Mouse (Mus musculus): ENCODE measurements around the gene Usp54. TPM values are rescaled to one million over a fixed set of nuclear protein-coding genes. Genes with fewer than 3 reads are reported as not detected.

Gene Usp54
- polyA plus RNA-seq, 1 experiment from 2014 or later, result 9.1 TPM

GRCm38 (mm10) chr14:20664436-20664835, 23.6 kb upstream of the Usp54 start:
- WGBS, result 41% methylated on average over 3 of the region's 3 CpGs
- Histone ChIP-seq H3K4me1 (peaks cover 41% of the 10 kb centered on the region), H3K4me3 (peak overlapping the region; percentile 71), H3K36me3 (no peaks in the 10 kb centered on the region), H3K9ac (peak overlapping the region; percentile 43; the same call in 1 of the 2 replicates), H3K27me3 (peaks cover 21% of the 10 kb centered on the region), H3K4me2 (replicated peaks) (peak overlapping the region; percentile 41), H3K27ac (peak overlapping the region; percentile 79), H3K9me3 (no peaks in the 10 kb centered on the region)
- ATAC-seq (ENCODE audit: low FRiP score, low read depth), result peak; percentile 39

- peak overlapping the region; percentile 41 for H3K4me2 ChIP-seq (replicated peaks)
- ATAC-seq (ENCODE audit: low FRiP score, low read depth), result no peak
- H3K4me1 ChIP-seq, result peaks cover 41% of the 10 kb centered on the region
- H3K36me3 ChIP-seq, result no peaks in the 10 kb centered on the region
- WGBS, result 58% methylated on average over 2 of the region's 2 CpGs
- peaks cover 16% of the 10 kb centered on the region for H3K27me3 ChIP-seq
- peak overlapping the region; percentile 71 for H3K4me3 ChIP-seq
- H3K9ac ChIP-seq, result peak overlapping the region; percentile 31
- H3K27ac ChIP-seq, result peak overlapping the region; percentile 79; the same call in 1 of the 2 replicates
- H3K9me3 ChIP-seq, result no peaks in the 10 kb centered on the region
Observed at GRCm38 (mm10) chr14:20663601-20664000, 22.7 kb upstream of the Usp54 start.

GRCm38 (mm10) chr14:20662740-20663139, 21.9 kb upstream of the Usp54 start:
- peak overlapping the region; percentile 83; the same call in 1 of the 2 replicates for H3K9ac ChIP-seq
- H3K4me1 ChIP-seq, result peaks cover 41% of the 10 kb centered on the region
- H3K4me2 ChIP-seq (replicated peaks), result peak overlapping the region; percentile 86
- no peaks in the 10 kb centered on the region for H3K36me3 ChIP-seq
- no peak overlapping the region for H3K27ac ChIP-seq
- no peaks in the 10 kb centered on the region for H3K9me3 ChIP-seq
- H3K27me3 ChIP-seq, result peaks cover 8% of the 10 kb centered on the region; the same call in 1 of the 2 replicates
- WGBS, result 83% methylated on average over 3 of the region's 3 CpGs
- no peak for ATAC-seq (ENCODE audit: low FRiP score, low read depth)
- H3K4me3 ChIP-seq, result peak overlapping the region; percentile 71

- H3K4me1 ChIP-seq, result peaks cover 41% of the 10 kb centered on the region
- peaks cover 8% of the 10 kb centered on the region; the same call in 1 of the 2 replicates for H3K27me3 ChIP-seq
- 7% methylated on average over 16 of the region's 19 CpGs for WGBS
- no peaks in the 10 kb centered on the region for H3K9me3 ChIP-seq
- peak overlapping the region; percentile 86 for H3K4me2 ChIP-seq (replicated peaks)
- peak overlapping the region; percentile 83 for H3K9ac ChIP-seq
- H3K27ac ChIP-seq, result peak overlapping the region; percentile 95
- H3K36me3 ChIP-seq, result no peaks in the 10 kb centered on the region
- peak overlapping the region; percentile 71 for H3K4me3 ChIP-seq
- ATAC-seq (ENCODE audit: low FRiP score, low read depth), result peak; percentile 20; the same call in 1 of the 2 replicates
Observed at GRCm38 (mm10) chr14:20661661-20662331, 20.9 kb upstream of the Usp54 start.

GRCm38 (mm10) chr14:20660827-20661660, 20.2 kb upstream of the Usp54 start:
- Histone ChIP-seq H3K9ac (peak overlapping the region; percentile 83), H3K4me3 (peak overlapping the region; percentile 71), H3K27me3 (peaks cover 3% of the 10 kb centered on the region; the same call in 1 of the 2 replicates), H3K4me1 (peaks cover 41% of the 10 kb centered on the region), H3K9me3 (no peaks in the 10 kb centered on the region), H3K27ac (peak overlapping the region; percentile 95), H3K4me2 (replicated peaks) (peak overlapping the region; percentile 86), H3K36me3 (no peaks in the 10 kb centered on the region)
- peak; percentile 82 for ATAC-seq (ENCODE audit: low FRiP score, low read depth)
- WGBS, result 2% methylated on average over 52 of the region's 52 CpGs

- WGBS, result 99% methylated on average over 7 of the region's 7 CpGs
- ATAC-seq (ENCODE audit: low FRiP score, low read depth), result no peak
- no peak overlapping the region for H3K4me2 ChIP-seq (replicated peaks)
Observed at GRCm38 (mm10) chr14:20659687-20660086, 18.8 kb upstream of the Usp54 start.

GRCm38 (mm10) chr14:20658902-20659301, 18.0 kb upstream of the Usp54 start:
- ATAC-seq (ENCODE audit: low FRiP score, low read depth), result no peak
- Histone ChIP-seq H3K36me3 (no peaks in the 10 kb centered on the region), H3K4me1 (peaks cover 30% of the 10 kb centered on the region), H3K4me3 (no peak overlapping the region), H3K27ac (no peak overlapping the region), H3K9me3 (no peaks in the 10 kb centered on the region), H3K4me2 (replicated peaks) (no peak overlapping the region), H3K27me3 (no peaks in the 10 kb centered on the region), H3K9ac (no peak overlapping the region)
- WGBS, result 81% methylated on average over 6 of the region's 6 CpGs

More at GRCm38 (mm10) chr14:20659687-20660086, 18.8 kb upstream of the Usp54 start:
- Histone ChIP-seq H3K27me3 (no peaks in the 10 kb centered on the region), H3K4me3 (no peak overlapping the region), H3K9me3 (no peaks in the 10 kb centered on the region), H3K9ac (no peak overlapping the region), H3K4me1 (peaks cover 38% of the 10 kb centered on the region), H3K27ac (no peak overlapping the region), H3K36me3 (no peaks in the 10 kb centered on the region)

- Histone ChIP-seq H3K4me2 (replicated peaks) (no peak overlapping the region), H3K4me3 (no peak overlapping the region), H3K9me3 (no peaks in the 10 kb centered on the region), H3K27ac (no peak overlapping the region), H3K36me3 (no peaks in the 10 kb centered on the region), H3K27me3 (no peaks in the 10 kb centered on the region), H3K4me1 (peaks cover 25% of the 10 kb centered on the region), H3K9ac (no peak overlapping the region)
- ATAC-seq (ENCODE audit: low FRiP score, low read depth), result no peak
Observed at GRCm38 (mm10) chr14:20658326-20658725, 17.5 kb upstream of the Usp54 start.

- no peaks in the 10 kb centered on the region for H3K9me3 ChIP-seq
Observed at GRCm38 (mm10) chr14:20656361-20656760, 15.5 kb upstream of the Usp54 start, which contains the start of gene Myoz1. Myoz1 (minus strand) TSS chr14:20656540.

GRCm38 (mm10) chr14:20655731-20656130, 14.9 kb upstream of the Usp54 start:
- no peak overlapping the region for H3K4me3 ChIP-seq
- H3K27me3 ChIP-seq, result no peaks in the 10 kb centered on the region
- H3K9me3 ChIP-seq, result no peaks in the 10 kb centered on the region
- no peaks in the 10 kb centered on the region for H3K36me3 ChIP-seq
- WGBS, result 71% methylated on average over 9 of the region's 9 CpGs
- no peak for ATAC-seq (ENCODE audit: low FRiP score, low read depth)
- no peak overlapping the region for H3K9ac ChIP-seq
- H3K4me2 ChIP-seq (replicated peaks), result no peak overlapping the region
- peaks cover 6% of the 10 kb centered on the region for H3K4me1 ChIP-seq
- no peak overlapping the region for H3K27ac ChIP-seq

More at GRCm38 (mm10) chr14:20656361-20656760, 15.5 kb upstream of the Usp54 start, which contains the start of gene Myoz1:
- Histone ChIP-seq H3K4me1 (peaks cover 6% of the 10 kb centered on the region), H3K36me3 (no peaks in the 10 kb centered on the region), H3K4me2 (replicated peaks) (no peak within 1 kb of the TSS), H3K27ac (no peak within 1 kb of the TSS), H3K27me3 (no peaks in the 10 kb centered on the region), H3K4me3 (no peak within 1 kb of the TSS), H3K9ac (no peak within 1 kb of the TSS)
- ATAC-seq (ENCODE audit: low FRiP score, low read depth), result no peak
- WGBS, result 38% methylated on average over 11 of the region's 11 CpGs

- H3K36me3 ChIP-seq, result no peaks in the 10 kb centered on the region
- 71% methylated on average over 9 of the region's 9 CpGs for WGBS
- no peak overlapping the region for H3K4me2 ChIP-seq (replicated peaks)
- H3K9me3 ChIP-seq, result no peaks in the 10 kb centered on the region
- H3K27me3 ChIP-seq, result no peaks in the 10 kb centered on the region
- no peaks in the 10 kb centered on the region for H3K4me1 ChIP-seq
- H3K27ac ChIP-seq, result no peak overlapping the region
- ATAC-seq (ENCODE audit: low FRiP score, low read depth), result no peak
- no peak overlapping the region for H3K4me3 ChIP-seq
- no peak overlapping the region for H3K9ac ChIP-seq
Observed at GRCm38 (mm10) chr14:20654690-20655421, 14.0 kb upstream of the Usp54 start.
